Mouse (Mus musculus) C2C12 (cell line): ENCODE data around the gene Mrgprd. TPM values are rescaled to one million over a fixed set of nuclear protein-coding genes. Genes with fewer than 3 reads are reported as not detected.

Experiments
- H3K27me3 ChIP-seq: one replicate; pipeline ENCODE4 v1.6.1; 2011; ENCODE audit not compliant: control insufficient read depth, insufficient read depth, insufficient read length
- H3K36me3 ChIP-seq: one replicate; pipeline ENCODE4 v1.6.1; 2011; ENCODE audit not compliant: control insufficient read depth, insufficient read depth
- H3K4me3 ChIP-seq: one replicate; pipeline ENCODE4 v1.5.1; 2011; ENCODE audit warnings: mild to moderate bottlenecking, control low read depth; ENCODE audit not compliant: poor library complexity, insufficient read depth, severe bottlenecking
- H3K79me2 ChIP-seq: one replicate; pipeline ENCODE4 v1.6.1; 2011; ENCODE audit not compliant: control insufficient read depth, insufficient read depth
- H3K79me3 ChIP-seq: one replicate; pipeline ENCODE4 v1.6.1; 2011; ENCODE audit warnings: low read depth, control low read depth
- H3ac ChIP-seq: one replicate; pipeline ENCODE3; 2011; ENCODE audit warnings: low read depth; ENCODE audit not compliant: control insufficient read depth, insufficient read length
- CEBPB ChIP-seq: IDR thresholded peaks from one replicate; pipeline ENCODE4 v1.6.1; 2011; ENCODE audit warnings: low read depth, mild to moderate bottlenecking, control low read depth, moderate library complexity
- CTCF ChIP-seq: IDR thresholded peaks from one replicate; pipeline ENCODE4 v1.5.1; 2011; ENCODE audit not compliant: control insufficient read depth, insufficient read depth, insufficient read length
- FOSL1 ChIP-seq: IDR thresholded peaks from one replicate; pipeline ENCODE4 v1.8.0; 2011; ENCODE audit warnings: mild to moderate bottlenecking, low read length; ENCODE audit not compliant: poor library complexity, insufficient read depth, severe bottlenecking
- MAX ChIP-seq: IDR thresholded peaks from one replicate; pipeline ENCODE4 v1.6.1; 2011; ENCODE audit warnings: mild to moderate bottlenecking, control low read depth
- MYOD1 ChIP-seq: IDR thresholded peaks from one replicate; pipeline ENCODE4 v1.6.1; 2011; ENCODE audit warnings: low read depth; ENCODE audit not compliant: control insufficient read depth, insufficient read length
- MYOG ChIP-seq: IDR thresholded peaks from one replicate; pipeline ENCODE4 v1.6.1; 2011; ENCODE audit not compliant: control insufficient read depth, insufficient read length; ENCODE audit errors: extremely low read depth
- USF1 ChIP-seq: IDR thresholded peaks from one replicate; pipeline ENCODE4 v1.6.1; 2011; ENCODE audit warnings: low read depth, mild to moderate bottlenecking, control low read depth, moderate library complexity
- polyA plus RNA-seq: library from polyadenylated mRNA; unstranded; fragments of >200 nt; fragmentation: generic; extraction: Trizol; gene quantifications from one replicate; pipeline ENCODE4 v1.2.1, GENCODE M21; 2012; ENCODE audit warnings: missing spikeins

Gene Mrgprd
- polyA plus RNA-seq, 1 experiment: not detected

DNA sequence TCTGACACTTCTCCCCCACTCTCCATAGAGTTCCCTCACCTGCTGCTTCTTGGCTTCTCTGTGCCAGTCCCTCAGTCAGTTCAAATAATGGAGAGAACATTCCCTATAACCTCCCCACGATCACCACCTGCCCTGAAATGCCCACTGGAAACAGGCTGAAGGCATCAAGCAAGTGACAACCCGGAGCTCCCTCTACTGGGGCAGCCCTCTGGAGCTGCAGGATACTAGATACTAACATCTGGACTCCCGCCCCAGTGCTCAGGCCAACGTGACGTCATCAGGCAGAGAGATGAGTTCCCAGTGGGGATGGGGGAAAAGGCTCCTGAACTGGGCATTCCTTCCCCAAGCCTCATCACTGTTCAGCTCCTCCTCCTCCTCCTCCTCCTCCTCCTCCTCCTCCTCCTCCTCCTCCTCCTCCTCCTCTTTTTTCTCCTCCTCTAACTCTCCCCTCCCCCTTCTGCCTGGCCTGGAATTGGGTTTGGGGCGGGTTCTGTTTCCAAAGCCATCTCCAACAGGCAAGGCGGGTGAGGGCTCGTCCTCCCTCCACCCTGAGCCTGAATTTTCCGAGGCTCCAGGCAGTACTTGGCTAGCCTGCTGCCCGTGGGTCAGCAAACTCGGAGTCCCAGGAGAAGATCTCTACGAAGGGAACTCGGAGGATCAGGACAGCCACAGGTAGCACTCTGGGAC lies 14.2 kb upstream of the Mrgprd start, which contains the start of gene Mrgprf:
Mrgprf (plus strand) TSS at position 508 of the 687 bp plus-strand sequence.
- no peaks in the 10 kb centered on the region for H3K27me3 ChIP-seq
- no peak within 1 kb of the TSS for H3ac ChIP-seq
- H3K79me2 ChIP-seq: no peaks in the 10 kb centered on the region
- no peaks in the 10 kb centered on the region for H3K79me3 ChIP-seq
- no peak within 1 kb of the TSS for H3K4me3 ChIP-seq
- TF ChIP-seq CEBPB (no peak), MYOD1 (no peak), USF1 (no peak), MYOG (no peak), MAX (no peak), FOSL1 (no peak), CTCF (no peak)
- no peaks in the 10 kb centered on the region for H3K36me3 ChIP-seq

DNA sequence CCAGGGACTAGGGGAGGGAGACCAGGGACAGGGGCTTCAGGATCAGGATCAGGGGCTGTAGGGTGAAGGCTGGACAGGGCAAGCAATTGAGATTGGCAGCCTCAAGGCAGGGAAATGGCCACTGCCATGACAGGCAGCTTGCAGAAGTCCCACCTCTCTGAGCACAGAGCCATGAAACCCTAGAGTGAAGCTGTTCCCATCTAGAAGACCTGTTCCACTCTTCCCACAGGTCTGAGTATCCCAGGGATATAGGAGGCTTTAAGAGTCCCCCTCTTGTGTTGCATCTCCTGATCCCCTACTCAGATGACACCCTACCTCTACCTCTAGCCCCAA lies 13.7 kb upstream of the Mrgprd start:
- Histone ChIP-seq H3K79me2 (no peaks in the 10 kb centered on the region), H3K79me3 (no peaks in the 10 kb centered on the region), H3K4me3 (no peak overlapping the region), H3K27me3 (no peaks in the 10 kb centered on the region), H3ac (no peak overlapping the region), H3K36me3 (no peaks in the 10 kb centered on the region)
- no peak for TF ChIP-seq MYOD1
- no peak for TF ChIP-seq USF1
- TF ChIP-seq CEBPB: no peak
- no peak for TF ChIP-seq FOSL1
- TF ChIP-seq MAX: no peak
- no peak for TF ChIP-seq CTCF

DNA sequence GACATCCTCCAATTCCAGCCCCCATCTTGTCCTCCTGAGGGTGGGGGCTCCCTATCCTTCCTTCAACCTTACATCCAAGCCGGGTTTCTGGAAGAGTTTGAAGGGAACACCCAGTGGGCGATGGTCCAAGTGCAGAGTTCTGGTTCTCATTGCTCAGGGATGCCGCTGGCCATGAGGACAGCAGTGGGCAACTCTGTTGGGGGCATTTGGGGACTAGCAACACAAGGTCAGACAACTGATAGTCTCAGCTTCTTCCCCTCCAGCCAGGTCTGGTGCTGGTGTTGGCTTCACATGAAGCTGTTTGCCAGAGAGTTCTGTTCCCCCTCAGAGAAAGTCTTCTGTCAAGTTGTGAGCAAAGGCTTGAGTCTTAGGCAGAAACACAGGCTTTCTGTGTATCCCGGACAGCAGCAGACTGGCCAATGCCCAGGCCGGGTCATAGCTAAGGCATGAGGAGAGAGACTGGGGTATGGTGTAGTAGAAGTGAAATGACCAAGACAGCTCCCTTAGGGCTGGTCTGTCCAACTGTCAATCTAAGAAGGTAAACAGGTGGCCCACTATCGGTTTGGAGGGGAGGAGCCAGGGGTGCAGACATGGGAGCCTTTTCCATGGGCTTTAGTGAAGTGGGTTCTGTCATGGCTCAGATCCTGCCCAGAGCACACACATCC lies 13.2 kb upstream of the Mrgprd start:
- Histone ChIP-seq H3K36me3 (no peaks in the 10 kb centered on the region), H3ac (no peak overlapping the region), H3K79me2 (no peaks in the 10 kb centered on the region), H3K4me3 (no peak overlapping the region), H3K27me3 (no peaks in the 10 kb centered on the region), H3K79me3 (no peaks in the 10 kb centered on the region)
- TF ChIP-seq CTCF (no peak), USF1 (no peak), FOSL1 (no peak), MYOD1 (no peak), CEBPB (no peak), MAX (no peak), MYOG (no peak)

DNA sequence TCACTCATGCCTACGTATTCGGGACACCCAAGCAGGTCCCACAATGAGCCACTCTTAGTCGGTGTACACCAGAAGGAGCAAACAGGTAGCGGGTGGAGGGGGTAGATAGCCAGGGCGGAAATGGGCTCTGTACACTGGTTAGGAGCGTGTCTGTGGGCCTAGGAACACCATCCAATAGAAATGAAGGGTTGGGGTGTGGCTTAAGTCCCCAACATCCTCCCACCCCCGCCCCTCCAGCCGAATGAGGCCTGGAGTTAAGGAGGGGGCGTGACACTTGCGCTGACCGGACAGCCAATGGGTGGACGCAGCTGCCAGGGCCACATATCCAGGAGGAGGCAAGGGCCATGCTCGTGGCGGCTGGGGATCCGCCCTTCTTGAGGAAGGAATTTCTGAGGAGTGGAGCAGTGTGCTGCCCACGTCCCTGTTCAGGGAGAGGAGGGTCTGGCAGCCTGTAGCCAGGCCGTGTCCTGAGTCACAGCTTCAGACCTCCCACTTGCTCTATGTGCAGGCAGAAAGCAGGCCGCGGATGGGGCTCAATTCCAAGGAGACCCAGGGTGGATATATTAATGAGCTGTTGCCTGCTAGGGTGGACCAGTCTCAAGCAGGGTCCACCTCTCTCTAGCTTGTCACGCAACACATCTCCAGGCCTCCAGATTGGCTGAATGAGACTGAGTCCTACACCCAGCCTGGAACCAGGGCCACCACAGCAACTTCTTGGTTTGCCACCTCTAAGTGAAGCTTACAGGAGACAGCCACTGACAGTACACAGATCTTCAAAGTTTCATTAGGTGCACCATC lies 11.9 kb upstream of the Mrgprd start:
- H3K4me3 ChIP-seq: no peak overlapping the region
- H3K79me3 ChIP-seq: no peaks in the 10 kb centered on the region

DNA sequence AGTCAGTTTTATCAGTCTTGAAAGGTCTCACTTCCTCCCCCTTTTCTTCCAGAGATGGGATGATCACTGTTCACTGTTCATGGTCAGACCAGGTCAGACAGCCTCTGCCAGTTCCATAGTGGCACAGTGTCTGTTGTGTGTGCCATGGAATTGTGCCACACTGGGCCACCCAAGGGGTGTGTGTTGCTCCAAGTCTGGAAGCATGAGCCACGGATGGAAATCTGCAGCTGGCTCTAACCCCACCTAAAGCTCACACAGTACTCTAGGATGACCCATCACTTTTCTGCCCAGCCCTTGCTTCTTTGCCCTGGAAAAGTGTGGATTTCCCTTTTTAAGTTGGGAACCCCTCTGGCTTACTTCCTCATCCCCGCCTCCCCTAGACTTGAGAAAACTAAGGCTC lies 10.5 kb upstream of the Mrgprd start:
- no peaks in the 10 kb centered on the region for H3K27me3 ChIP-seq
- H3ac ChIP-seq: no peak overlapping the region
- TF ChIP-seq CEBPB (no peak), MAX (no peak), MYOD1 (no peak), FOSL1 (no peak), MYOG (no peak), CTCF (no peak), USF1 (no peak)
- H3K79me3 ChIP-seq: no peaks in the 10 kb centered on the region
- H3K79me2 ChIP-seq: no peaks in the 10 kb centered on the region
- no peaks in the 10 kb centered on the region for H3K36me3 ChIP-seq
- no peak overlapping the region for H3K4me3 ChIP-seq

More for the DNA sequence above, 11.9 kb upstream of the Mrgprd start:
- Histone ChIP-seq H3K36me3 (no peaks in the 10 kb centered on the region), H3ac (no peak overlapping the region), H3K79me2 (no peaks in the 10 kb centered on the region), H3K27me3 (no peaks in the 10 kb centered on the region)
- TF ChIP-seq FOSL1 (no peak), USF1 (no peak), MYOD1 (no peak), MAX (no peak), MYOG (no peak), CEBPB (no peak), CTCF (no peak)
